Mouse (Mus musculus) stomach, postnatal 0 days (tissue): ENCODE data around the gene Nlgn1.

ENCODE experiments used
- CTCF ChIP-seq: IDR thresholded peaks from 2 replicates; pipeline ENCODE4 v1.5.1; 2016; ENCODE audit warnings: antibody characterized with exemption, low read depth, mild to moderate bottlenecking, moderate library complexity
- EP300 ChIP-seq: optimal IDR thresholded peaks from 2 replicates; pipeline ENCODE3; 2016; ENCODE audit warnings: antibody characterized with exemption

DNA sequence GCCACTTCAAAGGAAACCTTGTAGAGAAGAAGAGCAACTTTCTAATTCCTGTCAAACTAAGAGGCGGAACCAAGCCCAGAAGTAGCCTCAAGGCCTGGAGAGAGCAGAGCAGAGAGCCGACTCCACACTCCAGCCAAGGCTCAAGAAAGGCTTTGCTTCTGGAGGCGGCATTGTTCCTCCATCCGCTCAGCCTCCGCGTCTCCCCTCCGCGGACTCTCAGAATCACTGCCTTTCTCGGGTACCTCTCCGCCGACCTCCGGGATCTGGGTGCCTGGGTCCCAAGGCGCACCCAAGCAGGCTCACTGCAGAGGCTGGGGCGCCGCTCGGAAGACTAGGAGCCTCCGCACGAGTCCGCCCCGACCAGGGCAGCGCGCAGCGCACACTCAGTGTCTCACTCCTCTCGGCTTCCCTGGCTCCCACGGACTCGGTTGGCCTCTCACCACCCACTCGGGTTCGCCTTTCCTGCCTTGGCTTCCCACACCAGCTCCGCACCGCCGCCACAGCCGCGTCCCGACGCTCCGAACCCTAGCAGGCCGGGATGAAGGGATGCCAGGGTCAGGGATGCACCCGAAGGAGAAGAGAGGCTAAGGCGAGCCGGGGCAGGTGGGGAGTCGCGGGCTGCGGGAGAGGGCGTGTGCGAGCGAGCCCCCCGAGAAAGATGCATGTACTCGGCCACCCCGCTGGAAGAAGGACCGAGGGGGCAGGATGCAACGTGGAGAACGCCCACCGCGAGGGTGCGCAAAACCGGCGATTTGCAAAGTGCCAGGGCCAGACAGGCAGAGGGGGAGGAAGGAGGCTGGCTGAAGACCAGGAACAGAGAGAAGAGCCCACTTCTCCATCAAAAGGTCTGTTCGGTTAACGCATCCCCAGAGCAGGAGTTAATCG is 841 bp downstream of the Nlgn1 start:
- TF ChIP-seq EP300 = no peak
- peak; percentile 27 for TF ChIP-seq CTCF
